Mouse (Mus musculus) small intestine, adult 2 months (tissue): ENCODE results near the gene Lrrc1.

Source experiments
- CTCF ChIP-seq: fragments of 200-500 bp; IDR thresholded peaks from 2 replicates; pipeline ENCODE4 v1.5.1; 2012; ENCODE audit warnings: low read depth, mild to moderate bottlenecking, control low read depth, inconsistent platforms, low read length, moderate library complexity, mixed read lengths; ENCODE audit not compliant: insufficient replicate concordance, insufficient read length; ENCODE audit errors: extremely low read depth
- POLR2A ChIP-seq: fragments of 200-500 bp; IDR thresholded peaks from 2 replicates; pipeline ENCODE4 v1.6.1; 2012; ENCODE audit warnings: low read depth, mild to moderate bottlenecking, control low read depth, inconsistent platforms, low read length, moderate library complexity

- no peak for TF ChIP-seq POLR2A
- no peak for TF ChIP-seq CTCF
Measured at GRCm38 (mm10) chr9:77452046-77452807, 92.4 kb downstream of the Lrrc1 start.
